Mouse (Mus musculus) embryo, embryonic 9.5 days (tissue): Measurements from ENCODE around the gene Uchl5.

Experiments used
- DNase-seq: peaks from one replicate; pipeline ENCODE4 v3.0.0-alpha.2; 2017; ENCODE audit errors: extremely low spot score

Gene Uchl5

DNA sequence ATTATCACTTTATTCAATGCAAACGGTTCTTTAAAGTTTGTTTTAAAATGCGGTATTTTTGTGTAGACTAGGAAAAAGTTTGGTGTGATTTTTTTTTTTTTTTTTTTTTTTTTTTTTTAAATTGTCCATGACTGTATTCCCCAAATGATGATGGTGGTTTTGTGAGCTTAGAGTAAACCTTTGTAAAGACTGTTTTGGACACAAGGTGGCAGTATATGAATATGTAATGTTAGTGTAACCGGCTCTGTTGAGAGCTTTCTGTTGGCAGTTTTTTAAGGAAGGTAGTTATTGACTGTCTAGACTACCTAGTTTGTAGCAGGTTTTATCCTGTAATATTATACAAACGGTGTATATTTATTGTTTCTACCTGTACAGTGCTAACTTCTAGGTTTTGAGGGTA lies 26.5 kb downstream of the Uchl5 start:
- DNase-seq = peak; percentile 44

DNA sequence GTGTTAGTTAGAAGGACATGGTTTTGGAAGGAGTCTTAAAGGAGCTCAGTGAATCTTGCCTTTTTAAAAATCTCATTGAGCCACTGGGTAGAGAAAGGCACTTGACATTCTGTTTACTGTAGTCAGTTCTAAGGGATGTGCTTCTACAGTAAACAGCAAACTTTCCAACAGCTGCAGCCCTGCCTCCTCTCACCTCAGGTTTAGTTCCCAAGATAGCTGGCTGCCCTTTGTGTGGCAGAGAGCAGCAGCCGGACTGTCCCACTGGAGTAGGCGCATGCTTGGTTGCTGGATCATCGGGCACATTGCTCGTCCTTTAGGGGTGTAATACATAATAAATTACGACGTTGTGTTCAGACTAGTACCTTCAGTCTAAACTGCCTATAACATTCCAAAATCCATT lies 32.0 kb downstream of the Uchl5 start:
- no peak for DNase-seq

DNA sequence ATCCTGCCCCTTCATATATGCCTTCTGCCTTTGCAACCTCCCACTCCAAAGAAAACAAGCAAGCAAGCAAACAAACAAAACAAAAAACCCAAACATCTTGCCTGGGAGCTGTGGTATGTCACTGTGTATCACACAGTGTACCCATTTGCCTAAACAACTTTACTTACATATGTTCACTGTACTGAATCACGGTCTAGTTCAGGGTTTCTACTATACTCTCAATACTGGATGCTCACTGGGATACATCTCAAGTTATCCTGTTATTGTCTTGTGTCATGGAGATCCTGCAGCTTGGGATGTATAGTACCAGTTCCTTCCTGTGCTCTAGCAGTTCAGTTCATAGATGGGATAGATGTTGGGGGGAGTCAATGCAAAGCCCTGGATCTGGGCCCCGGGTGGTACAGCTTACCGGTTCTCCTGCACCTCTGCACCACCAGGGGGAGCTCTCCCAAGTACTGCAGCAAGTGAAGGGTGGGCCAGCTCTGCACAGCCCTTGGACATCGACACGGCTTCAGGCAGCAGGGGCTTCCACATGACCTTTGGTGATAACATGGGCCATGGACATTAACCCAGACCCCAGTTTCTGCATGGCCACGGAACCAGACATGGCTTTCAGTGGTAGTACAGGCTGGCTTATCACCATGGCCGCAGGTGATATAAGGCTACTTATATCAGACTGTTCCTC lies 36.7 kb downstream of the Uchl5 start:
- peak; percentile 64 for DNase-seq

DNA sequence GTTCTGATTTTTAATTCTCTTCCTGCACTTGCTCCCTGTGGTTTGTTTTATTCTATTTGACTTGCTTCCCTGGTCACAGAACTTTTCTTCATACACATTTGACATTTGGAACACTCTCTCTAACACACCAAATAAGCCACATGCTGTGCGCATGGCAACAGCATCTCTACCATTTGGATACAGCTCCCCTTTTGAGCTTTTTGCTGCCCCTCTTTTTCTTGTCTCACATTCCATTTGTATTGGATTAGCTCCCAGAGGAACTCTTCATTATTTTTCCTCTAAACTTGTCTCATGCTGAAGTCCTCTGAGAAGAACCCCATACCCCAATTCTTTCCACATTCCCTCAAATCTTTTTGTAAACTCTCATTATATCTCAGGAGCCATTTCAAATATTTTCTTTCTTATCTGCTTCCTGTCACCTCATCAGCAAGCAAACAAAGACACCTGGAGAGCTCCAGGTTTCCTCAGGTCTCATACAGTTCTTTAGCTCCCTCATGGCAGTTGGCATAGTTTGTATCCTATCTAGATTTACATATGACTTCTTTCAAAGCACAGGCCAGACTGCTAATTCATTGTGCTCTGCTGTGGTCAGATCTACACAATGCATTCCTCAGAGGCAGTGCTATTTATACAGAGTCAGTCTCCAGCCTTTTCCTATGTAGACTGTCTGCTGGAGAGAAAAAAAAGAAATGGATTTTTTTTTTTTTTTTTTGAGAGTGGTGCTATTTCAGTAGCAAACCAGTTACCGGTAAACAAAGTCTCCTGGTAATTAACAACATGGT lies 43.2 kb downstream of the Uchl5 start:
- peak; percentile 18 for DNase-seq

DNA sequence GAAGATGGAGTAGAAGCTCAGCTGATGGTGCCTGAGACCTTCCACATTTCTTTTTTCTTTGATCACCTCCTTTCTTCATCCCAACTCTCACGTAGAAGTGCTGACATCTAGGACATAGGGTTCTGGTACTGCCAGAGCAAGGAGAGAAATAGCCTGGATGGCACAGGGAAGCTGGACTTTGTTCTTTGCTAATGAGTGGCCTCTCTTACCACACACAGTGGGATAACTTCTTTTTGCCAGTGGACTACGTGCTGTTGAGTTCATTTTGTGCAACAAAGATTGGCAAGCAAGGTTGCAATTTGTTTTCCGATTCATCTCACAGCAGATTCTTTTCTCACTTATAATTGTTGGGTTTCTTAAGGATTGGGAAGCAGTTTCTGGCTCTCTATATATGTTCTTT lies 45.6 kb downstream of the Uchl5 start:
- no peak for DNase-seq

DNA sequence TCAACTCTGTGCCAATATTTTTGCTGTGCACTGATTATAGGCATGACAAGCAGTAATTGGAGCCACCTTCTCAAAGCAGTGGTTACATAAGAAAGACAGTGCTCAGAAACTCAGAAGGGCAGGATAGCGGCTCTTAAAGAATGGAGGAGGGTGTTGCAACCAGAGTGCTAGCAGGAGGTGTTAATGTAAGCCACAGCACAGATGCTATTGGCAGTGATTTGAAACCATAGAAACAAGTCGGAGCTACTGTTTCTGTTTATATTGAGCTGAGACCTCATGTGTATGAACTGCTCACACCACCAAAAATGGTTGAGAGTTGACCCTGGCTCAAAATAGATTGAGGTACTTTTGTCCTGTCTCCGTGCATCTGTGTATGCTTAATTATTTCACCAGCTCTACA lies 53.6 kb downstream of the Uchl5 start:
- no peak for DNase-seq

DNA sequence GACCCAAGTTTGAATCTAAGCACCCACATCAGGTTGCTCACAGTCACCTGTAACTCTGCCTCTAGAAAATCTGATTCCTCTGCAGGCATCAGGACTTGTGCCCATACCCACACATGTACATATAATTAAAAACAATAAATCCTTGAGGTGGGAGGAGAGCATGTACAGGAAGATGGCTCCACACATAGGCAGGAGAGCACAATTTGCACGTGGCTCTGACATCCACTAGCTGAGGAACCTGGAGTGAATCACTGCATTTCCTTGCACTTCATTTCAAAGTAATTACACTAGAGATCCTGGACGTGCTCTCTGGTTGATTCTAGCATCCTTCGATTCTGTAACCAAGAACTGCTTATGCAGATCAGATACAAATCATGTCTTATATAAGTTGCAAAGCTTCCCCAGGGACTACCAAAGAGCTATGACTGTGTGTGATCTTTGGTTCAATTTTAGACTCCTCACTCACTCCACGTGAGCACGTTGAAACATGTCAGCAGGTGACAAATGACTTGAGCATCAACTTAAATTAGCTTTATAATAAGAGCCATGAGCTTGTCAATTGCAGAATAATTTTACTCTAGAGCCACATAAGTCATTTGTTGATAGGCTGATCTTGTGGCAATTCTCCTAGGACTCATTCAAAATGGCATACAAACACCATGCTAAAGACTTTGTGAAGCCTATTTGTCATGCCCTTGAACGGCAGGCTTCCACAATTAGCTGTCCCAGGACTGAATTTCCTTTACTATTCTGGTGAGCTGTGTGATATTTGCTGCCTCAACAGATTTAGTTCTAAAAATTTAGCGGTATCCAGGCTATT lies 59.5 kb downstream of the Uchl5 start:
- DNase-seq = no peak

DNA sequence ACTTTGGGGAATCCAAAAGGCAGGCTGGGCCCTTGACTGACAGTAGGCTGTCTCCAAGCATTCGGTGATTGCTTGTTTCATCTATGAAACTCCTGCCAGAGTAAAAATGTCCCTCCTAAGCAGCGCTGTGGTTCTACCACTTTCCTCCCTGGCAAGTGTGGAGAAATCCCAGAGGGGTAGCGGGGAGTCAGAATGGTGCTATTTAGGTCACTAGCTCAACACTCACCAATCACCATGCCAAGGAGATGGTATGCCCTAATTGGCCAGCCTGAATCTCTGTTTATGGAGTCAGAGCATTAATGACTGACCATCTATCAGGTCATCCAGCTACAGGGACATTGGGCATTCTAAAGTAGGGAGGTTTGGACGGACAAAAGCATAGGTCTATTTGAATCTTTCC lies 60.6 kb downstream of the Uchl5 start:
- no peak for DNase-seq

DNA sequence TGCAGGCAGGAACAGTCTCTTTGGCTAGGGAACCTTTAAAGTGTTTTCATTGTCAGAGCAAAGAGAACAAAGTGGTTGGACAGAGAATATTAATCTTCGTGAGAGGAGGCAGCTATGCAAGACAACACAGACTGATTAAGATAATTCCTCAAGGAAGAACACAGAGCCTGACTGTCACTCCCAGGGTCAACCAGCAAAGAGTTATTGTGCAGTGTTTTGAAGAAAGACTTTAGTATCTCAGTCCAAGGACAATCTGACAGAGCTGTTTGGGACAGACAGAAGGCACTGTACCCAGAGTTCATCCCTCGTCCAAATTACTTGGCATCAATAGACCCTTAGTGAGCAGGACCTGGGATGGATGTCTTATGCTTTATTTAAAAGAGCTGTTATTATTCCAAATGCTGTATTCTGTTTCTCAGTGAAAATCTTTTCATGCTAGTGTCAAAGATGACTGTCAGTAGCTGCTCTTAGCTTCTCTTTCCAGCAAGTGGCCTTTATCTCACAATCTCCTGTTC lies 61.9 kb downstream of the Uchl5 start:
- no peak for DNase-seq

DNA sequence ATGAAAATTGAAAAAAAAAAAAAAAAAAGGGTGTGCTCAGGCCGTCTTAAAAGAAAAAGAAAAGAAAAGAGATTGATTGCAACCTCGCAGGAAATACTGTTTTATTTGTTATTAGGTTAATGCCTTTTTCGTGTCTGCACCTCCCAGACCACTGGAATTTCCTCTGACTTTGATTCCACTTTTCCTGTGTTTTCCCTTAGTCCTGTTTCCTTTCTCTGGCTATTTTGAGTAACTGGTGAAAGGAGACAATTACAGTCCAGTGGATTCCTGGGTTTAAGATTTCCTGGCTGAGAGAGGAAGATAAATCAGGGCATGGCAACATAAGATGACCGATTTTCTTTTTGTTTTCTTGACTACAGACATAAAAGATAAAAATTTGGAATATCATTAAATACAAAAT lies 75.3 kb downstream of the Uchl5 start:
- DNase-seq = no peak

DNA sequence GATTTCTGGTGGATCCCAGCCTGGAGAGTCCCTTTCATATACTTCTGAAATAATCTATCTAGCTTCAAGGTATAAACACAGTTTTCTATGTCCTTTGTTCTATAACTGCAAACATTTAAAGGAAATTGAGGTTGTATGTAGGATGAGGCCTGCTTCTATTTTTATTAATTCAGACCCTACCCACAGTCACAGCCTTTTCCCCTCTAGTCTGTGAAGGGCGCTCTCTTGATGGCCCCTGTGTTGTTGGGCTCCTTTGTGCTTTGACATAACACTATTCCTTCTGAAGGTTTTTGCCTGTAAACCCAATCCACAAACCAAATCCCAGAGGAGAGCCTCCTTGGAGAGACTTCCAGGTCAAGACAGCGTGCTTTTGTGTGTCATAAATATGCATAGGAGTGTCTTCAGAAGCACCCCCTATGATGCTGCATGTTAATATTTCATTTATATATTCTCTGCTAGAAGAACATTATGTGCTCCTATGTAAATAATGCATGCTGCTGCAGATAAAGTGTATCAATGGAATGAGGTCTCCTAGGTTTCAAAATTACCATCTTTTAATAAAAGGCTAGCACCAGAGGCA lies 75.8 kb downstream of the Uchl5 start:
- no peak for DNase-seq

DNA sequence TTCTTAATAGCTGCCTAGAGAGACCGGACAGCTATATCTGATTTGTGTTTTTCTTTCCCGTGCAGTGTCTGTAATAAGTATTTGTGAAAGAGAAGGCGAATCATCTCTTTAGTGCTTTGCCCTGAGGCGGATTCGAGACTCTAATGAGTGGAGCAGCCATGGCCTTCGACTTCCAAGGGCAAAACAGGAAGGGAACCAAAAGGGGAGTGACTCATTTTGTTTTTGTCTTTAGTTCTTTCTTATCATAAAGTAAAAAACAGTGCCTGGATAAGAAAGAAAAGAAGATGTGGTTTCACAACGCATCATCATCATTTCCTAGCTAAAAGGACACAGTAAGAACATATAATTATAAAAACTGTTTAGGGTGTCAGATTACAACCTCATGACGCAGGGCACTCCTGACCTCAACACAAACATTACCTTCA lies 76.6 kb downstream of the Uchl5 start:
- DNase-seq = no peak

DNA sequence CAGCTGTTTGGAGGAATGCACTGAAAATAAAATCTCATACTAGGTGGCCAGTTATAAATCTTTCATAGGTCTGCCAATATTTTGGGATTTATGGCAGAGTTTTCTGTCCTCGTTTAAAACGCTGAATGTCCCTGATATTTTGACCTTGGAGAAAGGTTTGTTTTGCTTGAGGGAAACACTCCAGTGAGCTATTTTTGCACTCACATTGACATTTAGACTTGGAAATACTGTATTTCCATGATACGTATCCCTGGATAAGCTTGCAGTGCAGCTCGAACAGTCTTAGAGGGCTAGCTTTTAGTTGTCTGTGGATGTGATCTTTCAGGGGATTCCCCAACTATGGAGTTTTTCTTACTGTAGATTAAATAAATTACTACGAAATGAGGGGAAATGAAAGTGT lies 78.6 kb downstream of the Uchl5 start:
- no peak for DNase-seq
